Mouse (Mus musculus): ENCODE results near the gene Slc18a2.

- TF ChIP-seq CTCF (IDR thresholded peaks at IDR 0.05; ENCODE audit: low read depth), result no peak
- TF ChIP-seq EP300 (IDR thresholded peaks at IDR 0.05; ENCODE audit: low read depth), result no peak
These were observed 79.2 kb downstream of the Slc18a2 start for GRCm38 (mm10) chr19:59339908-59340307.
